Mouse (Mus musculus): ENCODE measurements around the gene P4htm.
"Not testable (repeated sequence)": the region's sequence is repeated elsewhere in the genome, so short reads cannot be mapped to it uniquely, and the experiment has no call there.

Gene P4htm

DNA sequence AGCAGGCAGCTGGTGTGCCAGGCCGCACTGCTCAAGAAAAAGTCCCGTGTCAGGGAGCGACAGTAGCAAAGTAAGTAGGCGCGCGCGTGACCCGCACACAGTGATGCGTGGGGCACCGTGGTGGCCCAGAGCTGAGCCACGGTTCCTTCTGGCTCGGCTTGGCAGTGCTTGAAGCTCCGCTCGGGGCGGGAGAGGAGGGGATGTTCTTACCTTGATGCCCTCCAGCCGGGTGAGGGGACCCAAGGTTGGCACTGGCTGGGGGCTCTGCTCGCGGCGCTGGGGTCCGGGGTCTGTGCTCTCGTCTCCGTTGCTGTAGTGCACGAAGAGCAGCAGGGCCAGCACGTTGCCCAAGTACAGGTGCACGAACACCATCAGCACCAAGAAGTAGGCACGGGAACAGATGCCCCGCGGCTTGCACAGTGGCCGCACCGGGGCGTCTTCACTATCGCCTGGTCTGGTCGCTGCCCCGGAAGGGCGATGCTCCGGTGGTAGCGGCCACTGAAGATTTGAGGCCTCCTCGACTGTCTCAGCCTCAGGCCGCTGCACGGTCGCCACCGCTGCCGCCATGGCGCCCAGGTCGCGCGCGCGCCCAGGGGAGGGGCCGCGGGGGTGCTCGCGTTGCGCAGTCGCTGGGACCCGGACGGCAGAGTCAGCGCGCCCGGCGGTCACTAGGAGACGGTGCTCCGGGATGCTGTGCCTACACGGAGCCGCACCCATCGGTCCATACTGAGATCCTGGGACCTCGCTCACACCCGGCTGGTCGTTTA, at the start of gene P4htm:
TSS of gene P4htm (minus strand) at position 670 of the 767 bp plus-strand sequence.
- peak; percentile 77; the same call in 1 of the 2 replicates for ATAC-seq (ENCODE audit: insufficient number of reproducible peaks, low FRiP score, low TSS enrichment)

DNA sequence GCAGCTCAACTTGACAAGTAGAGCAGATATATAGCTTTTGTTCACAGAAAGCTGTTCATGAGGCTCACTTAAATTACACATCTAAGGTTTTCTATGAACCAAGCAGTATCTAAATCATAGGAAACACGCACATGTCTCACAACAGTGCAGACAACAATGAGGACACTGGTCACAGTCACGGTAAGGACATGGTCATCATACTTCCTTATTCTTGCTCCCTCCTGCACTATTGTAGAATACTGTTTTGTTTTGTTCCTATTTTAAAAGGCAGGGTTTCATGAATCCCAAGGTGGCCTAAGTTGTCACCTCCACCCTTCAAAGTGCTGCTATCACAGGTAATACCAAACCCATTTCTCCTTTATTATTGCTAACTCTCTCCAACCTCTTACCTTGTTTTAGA, 42.4 kb upstream of the P4htm start:
- no peak for ATAC-seq (ENCODE audit: insufficient number of reproducible peaks, low FRiP score, low TSS enrichment)

DNA sequence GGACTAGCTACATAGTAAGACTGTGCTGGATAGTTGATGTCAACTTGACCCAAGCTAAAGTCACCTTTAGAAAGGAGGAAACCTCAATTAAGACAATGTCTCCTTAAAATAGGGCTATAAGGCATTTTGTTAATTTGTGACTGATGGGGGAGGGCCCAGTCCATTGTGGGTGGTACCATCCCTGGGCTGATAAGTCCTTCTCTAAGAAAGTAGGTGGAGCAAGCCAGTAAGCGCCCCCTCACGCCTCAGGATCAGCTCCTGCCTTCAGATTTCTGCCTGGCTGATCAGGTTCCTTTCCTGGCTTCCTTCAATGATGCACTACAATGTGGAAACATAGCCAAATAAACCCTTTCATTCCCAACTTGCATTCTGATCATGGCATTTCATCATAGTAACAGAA, 37.9 kb upstream of the P4htm start:
- ATAC-seq (ENCODE audit: insufficient number of reproducible peaks, low FRiP score, low TSS enrichment): no peak

DNA sequence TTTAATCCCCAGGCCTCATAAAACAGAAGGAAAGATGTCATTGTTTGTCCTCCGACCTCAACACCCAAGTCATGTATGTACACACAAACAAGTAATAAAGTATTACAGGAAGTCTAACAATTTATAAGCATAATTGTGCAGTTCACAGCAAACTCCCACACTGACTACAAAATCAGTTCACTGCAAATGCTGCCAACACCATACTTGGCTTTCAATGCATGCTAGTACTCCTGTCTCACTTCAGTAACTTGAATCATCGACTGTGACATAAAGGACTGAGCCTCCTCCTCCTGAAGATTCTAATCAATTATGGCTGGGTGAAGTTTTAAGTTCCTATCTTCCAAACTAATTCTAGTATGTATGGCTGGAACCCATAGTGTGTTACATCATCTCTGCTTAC, 36.4 kb upstream of the P4htm start:
- ATAC-seq (ENCODE audit: insufficient number of reproducible peaks, low FRiP score, low TSS enrichment): no peak

DNA sequence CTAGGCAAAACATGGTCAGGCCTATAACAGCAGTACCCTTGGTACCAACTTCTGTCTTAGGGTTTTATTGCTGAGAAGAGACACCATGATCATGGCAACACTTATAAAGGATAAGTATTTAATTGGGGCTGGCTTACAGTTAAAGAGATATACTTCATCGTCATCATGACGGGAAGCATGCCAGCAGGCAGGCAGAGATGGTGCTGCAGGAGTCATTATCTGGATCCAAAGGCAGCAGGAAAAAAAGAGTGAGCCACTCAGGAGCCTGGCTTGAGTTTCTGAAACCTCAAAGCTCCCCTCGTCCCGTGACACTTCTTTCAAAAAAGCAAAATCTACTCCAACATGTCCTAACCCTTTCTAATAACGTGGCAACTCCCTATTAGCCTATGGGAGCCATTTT, 34.9 kb upstream of the P4htm start:
- no peak for ATAC-seq (ENCODE audit: insufficient number of reproducible peaks, low FRiP score, low TSS enrichment)

DNA sequence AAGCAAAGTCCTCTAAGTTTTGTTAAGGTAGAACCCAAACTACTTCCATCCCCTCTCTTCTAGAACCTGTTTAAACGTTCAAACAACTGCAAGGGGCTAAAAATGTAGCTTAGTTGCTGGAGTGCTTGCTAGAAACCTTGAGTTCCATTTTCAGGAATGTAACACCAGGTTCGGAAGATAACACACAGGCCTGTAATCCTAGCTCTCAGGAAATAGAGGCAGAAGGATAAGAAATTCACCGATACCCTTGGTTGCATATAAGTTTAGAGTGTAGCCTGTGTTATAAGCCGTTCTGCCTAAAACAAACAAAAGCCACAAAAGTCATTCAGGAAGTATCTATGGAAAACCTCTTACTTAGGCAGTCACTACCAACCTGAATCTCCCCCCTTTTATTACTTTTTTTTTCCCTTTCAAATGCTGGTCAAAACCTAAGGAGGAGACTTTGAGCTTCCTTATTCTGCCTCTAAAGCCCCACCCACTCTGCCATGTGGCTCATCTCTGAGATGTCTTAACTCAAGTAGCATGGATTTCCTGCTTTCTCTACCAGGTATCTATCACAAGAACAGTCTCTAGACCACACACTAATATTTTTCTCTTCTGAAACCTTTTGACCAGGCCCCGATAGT, 34.3 kb upstream of the P4htm start:
- ATAC-seq (ENCODE audit: insufficient number of reproducible peaks, low FRiP score, low TSS enrichment): no peak

DNA sequence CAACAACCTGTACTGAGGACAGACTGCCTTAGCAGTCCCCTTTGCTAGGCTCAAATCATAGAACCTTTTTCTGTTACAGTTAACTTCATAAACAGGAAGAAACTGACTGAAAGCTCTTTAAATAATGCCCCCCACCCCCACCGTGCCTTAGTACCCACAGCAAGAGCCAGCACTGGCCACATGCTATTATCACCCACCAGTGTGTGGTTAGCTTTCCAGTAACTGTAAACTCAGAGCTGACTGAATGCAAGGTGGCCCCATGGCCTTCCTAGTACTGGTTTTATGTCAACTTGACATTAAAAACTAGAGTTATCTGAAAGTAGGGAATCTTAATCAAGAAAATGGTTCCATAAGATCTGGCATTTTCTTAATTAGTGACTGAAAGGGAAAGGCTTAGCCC, 33.2 kb upstream of the P4htm start:
- no peak for ATAC-seq (ENCODE audit: insufficient number of reproducible peaks, low FRiP score, low TSS enrichment)

DNA sequence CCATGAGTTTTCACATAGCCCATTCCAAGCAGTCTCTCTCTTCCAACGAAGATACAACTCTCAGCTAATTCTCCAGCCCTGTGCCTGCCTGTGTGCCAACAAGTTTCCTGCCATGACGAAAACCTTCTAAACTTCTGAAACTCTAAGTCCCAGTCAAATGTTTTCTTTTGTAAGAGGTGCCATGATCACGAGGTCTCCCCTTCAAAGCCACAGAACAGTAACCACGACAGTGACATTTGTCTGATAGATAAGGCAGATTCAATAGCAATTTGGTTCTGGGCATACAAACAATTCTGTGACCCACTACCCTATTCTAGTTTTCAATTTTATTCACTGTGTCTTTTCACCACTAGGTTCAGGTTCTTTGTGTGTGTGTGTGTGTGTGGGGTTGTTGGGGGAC, 30.7 kb upstream of the P4htm start:
- no peak for ATAC-seq (ENCODE audit: insufficient number of reproducible peaks, low FRiP score, low TSS enrichment)

DNA sequence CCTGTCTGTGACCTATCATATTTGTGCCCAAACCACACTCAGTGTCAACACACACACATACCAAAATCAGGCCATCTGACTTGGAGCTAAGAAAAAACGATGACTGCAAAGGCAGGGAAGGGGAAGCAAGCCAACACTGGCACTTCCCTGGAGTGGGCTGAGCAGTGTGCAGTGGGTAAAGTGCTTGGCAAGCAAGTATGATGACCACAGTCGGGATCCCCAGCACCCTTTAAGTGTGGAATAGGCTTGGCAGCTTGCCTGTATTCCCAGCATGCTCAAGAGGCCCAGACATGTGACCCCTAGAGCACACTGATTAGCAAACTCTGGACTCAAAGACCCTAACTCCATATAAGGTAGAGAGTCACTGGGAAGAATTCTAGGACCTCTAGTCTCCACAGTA, 29.0 kb upstream of the P4htm start:
- no peak for ATAC-seq (ENCODE audit: insufficient number of reproducible peaks, low FRiP score, low TSS enrichment)

DNA sequence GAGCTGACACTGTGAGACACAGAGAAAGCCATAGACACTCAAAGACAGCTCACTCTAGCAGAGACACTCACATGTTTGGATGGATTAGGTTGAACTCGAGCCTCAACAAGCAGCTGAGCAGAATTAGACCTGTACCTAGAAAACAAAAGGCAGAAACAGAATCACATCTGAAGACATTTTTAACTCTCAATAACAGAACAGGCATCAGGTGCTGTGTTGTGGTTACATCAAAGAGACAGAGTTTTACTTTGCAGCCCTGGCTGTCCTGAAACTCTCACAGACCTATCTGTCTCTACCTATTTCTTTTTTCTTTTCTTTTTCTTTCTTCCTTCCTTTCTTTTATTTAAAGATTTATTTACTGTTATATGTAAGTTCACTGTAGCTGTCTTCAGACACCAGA, 19.8 kb upstream of the P4htm start:
- ATAC-seq (ENCODE audit: insufficient number of reproducible peaks, low FRiP score, low TSS enrichment): no peak

DNA sequence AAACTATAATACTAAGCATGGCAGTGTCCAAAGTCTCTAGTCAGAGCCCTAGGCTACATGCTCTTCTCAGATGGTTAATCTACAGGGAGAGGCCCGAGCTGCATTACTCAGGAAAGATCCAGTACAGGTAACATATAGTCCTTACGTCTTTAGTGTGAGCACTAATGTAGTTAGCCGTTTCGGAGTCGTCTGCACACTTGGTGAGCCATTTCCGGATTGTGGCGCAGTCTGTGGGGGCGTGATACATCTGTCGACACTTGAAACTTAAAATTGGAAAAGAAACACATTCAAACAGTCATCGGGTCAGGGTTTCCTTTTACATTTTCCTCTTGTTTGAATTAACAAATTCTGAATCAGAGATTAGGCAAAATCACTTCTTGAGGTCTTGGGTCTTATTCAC, 14.0 kb upstream of the P4htm start:
- no peak for ATAC-seq (ENCODE audit: insufficient number of reproducible peaks, low FRiP score, low TSS enrichment)

DNA sequence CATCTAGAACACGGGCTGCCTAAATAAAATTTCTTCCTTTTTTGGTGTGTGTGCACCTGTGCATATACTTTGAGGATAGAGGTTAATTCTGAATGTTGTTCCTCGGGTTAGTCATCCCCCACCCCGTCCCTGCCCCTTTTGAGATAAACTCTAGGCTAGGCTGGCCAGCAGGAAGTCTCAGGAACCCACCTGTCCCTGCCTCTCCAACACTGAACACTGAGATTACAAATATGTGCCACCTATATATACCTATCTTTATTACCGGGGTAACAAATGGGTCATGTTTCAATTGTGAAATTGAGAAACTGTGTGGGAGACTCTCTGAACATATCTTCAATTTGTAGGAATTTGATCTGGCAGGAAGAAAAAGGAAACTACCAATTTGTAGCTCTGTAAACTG, 11.4 kb upstream of the P4htm start:
- ATAC-seq (ENCODE audit: insufficient number of reproducible peaks, low FRiP score, low TSS enrichment): no peak

DNA sequence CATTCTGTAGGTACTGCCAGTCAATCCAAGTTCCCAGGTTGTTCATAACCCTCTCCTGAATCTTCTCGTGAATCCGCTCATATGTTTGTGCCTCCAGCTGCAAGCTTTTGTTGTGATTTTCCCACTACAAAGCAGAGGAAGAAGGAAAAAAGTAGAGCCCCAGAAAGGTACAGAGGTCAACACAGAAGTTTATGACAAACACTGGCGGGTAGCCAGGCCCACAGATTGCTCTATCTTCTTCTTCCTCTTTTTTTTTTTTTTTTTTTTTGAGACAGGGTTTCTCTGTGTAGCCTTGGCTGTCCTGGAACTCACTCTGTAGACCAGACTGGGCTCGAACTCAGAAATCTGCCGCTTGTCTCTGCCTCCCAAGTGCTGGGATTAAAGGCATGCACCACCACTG, 10.5 kb upstream of the P4htm start:
- ATAC-seq (ENCODE audit: insufficient number of reproducible peaks, low FRiP score, low TSS enrichment): not testable (repeated sequence)

DNA sequence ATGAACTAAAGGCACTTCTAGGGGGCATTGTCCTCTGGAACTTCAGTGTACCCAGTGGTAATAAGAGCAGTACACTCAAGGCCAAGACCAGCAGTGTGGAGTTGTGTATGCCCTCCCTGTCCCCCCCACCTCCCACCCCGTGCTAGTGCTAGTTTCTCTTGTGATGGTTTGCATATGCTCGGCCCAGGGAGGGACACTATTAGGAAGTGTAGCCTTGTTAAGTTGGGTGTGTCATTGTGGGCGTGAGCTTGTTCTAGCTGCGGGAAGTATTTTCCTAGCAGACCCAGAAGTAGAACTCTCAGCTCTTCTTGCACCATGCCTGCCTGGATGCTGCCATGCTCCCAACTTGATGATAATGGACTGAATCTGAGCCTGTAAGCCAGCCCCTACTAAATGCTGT, 4.5 kb upstream of the P4htm start:
- ATAC-seq (ENCODE audit: insufficient number of reproducible peaks, low FRiP score, low TSS enrichment): no peak

DNA sequence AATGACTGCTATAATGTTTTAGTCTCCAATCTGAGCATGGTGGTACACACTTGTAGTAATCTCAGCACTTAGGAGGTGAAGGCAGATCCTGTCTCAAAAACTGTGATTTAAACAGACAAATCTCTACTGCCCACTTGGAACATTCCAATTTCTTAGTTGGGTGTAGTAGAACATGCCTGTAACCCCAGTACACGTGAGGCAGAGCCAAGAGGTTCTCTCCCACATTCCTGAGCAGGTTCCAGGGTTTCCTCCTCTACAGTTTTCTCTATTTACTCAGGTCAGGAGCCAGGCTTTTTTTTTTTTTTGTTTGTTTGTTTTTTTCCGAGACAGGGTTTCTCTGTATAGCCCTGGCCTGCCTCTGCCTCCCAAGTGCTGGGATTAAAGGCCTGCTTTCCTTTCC, 2.5 kb upstream of the P4htm start:
- no peak for ATAC-seq (ENCODE audit: insufficient number of reproducible peaks, low FRiP score, low TSS enrichment)

DNA sequence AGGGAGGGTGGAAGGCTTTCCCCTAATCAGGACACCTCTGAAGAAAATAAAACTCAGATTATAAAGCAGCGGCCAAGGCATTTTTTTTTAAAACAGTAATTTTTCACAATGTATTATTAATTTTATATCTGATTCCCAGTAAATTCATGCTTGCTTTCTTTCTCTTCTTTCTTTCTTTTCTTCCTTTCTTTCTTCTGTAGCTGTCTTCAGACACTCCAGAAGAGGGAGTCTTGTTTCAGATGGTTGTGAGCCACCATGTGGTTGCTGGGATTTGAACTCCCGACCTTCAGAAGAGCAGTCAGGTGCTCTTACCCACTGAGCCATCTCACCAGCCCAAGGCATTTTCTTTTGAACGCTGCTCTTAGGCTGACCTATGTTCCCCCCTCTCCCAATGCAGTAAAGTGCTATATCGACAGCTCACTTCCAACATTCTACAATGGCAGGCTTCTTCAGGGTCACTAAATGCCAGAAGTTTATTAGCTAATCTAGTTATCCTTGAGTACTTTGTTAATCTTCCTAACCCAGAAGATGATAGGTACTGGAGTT, 1.6 kb upstream of the P4htm start:
- ATAC-seq (ENCODE audit: insufficient number of reproducible peaks, low FRiP score, low TSS enrichment): no peak

DNA sequence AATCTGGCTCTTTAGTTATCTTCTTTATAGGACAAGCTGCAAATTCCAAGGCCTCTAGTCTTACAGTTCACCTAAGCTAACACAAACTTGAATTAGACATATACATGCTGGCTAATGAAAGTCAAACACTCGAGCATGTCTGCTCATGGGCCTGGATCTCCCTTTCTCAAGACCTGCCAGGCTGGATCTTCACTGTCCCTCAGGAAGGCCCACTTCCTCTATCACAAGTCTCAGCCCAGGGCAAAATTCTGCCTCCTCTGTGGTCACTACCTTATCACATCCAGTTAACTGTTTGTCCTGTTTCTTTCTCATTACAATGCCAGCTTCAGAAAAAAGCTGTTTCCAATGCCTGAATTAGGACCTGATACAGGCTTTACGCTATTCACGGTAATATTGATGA, 3.1 kb downstream of the P4htm start:
- no peak for ATAC-seq (ENCODE audit: insufficient number of reproducible peaks, low FRiP score, low TSS enrichment)

DNA sequence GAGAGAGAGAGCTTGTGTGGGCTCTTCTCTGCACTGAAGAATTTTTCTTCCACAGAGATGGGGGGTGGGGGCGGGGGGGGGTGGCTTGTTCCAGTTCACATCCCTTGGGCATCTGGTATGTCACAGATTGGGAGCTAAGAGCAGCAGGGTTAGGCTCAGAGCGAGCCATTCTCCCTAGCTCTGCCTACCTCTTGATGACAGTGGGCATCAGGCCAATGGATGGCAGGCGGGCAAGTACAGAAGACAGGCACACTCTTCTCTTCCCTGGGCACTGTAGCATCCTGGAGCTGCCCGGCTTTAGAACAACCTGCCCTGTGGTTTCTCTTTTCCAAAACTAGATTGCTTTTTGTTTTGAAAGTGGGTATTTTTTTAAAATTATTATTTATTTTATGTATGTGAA, 6.0 kb downstream of the P4htm start:
- ATAC-seq (ENCODE audit: insufficient number of reproducible peaks, low FRiP score, low TSS enrichment): no peak

DNA sequence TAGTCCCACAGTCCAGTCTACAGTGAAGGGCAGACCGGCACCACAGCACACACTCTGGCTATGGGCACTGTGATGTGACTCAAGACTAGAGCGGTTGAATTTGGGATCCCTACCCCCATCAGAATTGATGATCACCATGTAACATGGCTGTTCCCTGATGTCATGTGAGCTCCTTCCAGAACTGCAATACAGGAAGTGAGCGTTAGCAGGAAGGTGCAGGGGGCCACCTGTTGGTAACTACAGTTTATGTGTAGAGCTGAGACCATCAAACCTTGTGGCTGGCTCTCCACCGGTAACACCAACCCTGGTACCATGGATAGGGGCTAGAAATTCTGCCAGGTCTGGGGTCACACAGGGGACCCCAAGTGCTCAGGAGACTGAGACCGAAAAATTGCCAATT, 8.2 kb downstream of the P4htm start:
- no peak for ATAC-seq (ENCODE audit: insufficient number of reproducible peaks, low FRiP score, low TSS enrichment)

DNA sequence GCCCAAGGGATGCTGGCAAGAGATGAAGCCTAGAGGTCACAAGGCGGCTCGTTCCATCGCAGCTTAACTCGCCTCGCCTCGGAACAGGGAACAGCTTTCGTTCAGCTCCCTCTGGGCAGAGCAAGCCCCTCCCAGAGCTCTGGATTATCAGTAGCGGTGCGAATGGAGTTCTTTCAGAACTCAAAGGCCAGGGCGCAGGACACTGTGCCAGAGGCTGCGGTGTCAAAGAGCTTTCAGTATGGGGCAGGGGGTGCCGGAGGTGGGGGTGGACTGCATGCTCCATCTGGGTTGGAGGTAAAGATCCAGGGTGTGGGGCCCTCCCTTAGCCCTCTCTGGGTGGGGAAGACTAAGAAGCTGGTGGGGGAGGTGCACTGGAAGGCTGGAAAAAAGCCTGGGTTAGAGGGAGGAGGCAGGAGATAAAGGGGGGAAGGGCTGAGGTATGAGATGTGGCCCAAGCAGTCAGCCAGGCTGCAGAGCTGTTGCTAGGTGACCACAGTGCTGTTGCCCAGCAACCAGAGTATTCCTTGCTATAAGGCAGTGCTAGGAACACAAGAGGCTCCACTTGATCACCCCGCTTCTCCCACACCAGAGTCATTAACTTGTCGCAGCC, 9.8 kb downstream of the P4htm start:
- ATAC-seq (ENCODE audit: insufficient number of reproducible peaks, low FRiP score, low TSS enrichment): peak; percentile 82

DNA sequence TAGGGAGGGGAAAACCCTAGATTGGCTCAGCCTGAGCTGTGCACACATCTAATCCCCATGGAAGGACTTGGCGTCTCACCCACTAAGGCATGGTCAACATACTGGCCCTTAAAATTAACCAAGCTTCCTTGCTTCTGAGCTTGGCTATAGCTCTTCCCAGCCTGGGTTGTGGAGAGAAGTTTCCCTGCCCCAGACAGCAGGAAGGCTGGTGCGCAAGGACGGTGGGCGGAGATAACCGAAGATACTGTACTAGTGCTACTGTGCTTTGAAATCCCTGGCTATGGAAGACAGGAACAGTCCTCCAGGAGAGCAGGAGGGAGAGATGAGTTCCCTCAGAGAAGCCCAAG, 18.1 kb downstream of the P4htm start:
- no peak for ATAC-seq (ENCODE audit: insufficient number of reproducible peaks, low FRiP score, low TSS enrichment)
